Mouse (Mus musculus) CH12.LX (cell line): ENCODE measurements at regions not wholly inside any gene's neighbourhood (a gene's known extent, or its start where the extent isn't known, plus 50 kb on each side); places are given as distances from the start of the nearest gene placed in this dataset.

ENCODE experiments used
- DNase-seq: peaks from one replicate; pipeline ENCODE4 v3.0.0-alpha.2; 2013; ENCODE audit errors: extremely low read depth
- H3K27ac ChIP-seq: 2 replicates; pipeline ENCODE4 v1.5.1; 2012; ENCODE audit warnings: low read depth, mild to moderate bottlenecking, control low read depth, moderate library complexity; ENCODE audit not compliant: insufficient read depth
- H3K27me3 ChIP-seq: replicated peaks from 2 replicates; pipeline ENCODE3; 2012; ENCODE audit warnings: inconsistent platforms
- H3K36me3 ChIP-seq, 2 experiments: replicated peaks in 1 of 2; 2 replicates each; pipeline versions ENCODE3 to v1.6.1; 2012; ENCODE audit warnings: inconsistent platforms in 1 of 2, low read length in 1 of 2, mild to moderate bottlenecking in 1 of 2, mixed read lengths in 1 of 2, moderate library complexity in 1 of 2; ENCODE audit not compliant: control insufficient read depth in 1 of 2, insufficient read depth in 1 of 2
- H3K4me1 ChIP-seq, 2 experiments: 2 replicates each; pipeline ENCODE4 v1.6.1; 2012; ENCODE audit warnings: inconsistent platforms in 1 of 2, moderate library complexity in 1 of 2; ENCODE audit not compliant: insufficient read depth in 2 of 2, control insufficient read depth in 1 of 2
- H3K4me2 ChIP-seq: 2 replicates; pipeline ENCODE4 v1.6.1; 2012; ENCODE audit warnings: low read depth, mild to moderate bottlenecking, control low read depth; ENCODE audit not compliant: poor library complexity, insufficient read depth, severe bottlenecking
- H3K4me3 ChIP-seq, 3 experiments: fragments of 150-350 bp in 1 of 3; sonication (generic) in 1 of 3; replicated peaks in 1 of 3; 2 replicates each; pipeline versions ENCODE3 to v1.5.1; 2011 to 2012; ENCODE audit warnings: low read depth in 2 of 3, low read length in 2 of 3, mild to moderate bottlenecking in 2 of 3, moderate library complexity in 2 of 3, control low read depth in 1 of 3, improper control_type of control experiment in 1 of 3, inconsistent platforms in 1 of 3, mixed read lengths in 1 of 3; ENCODE audit not compliant: poor library complexity in 1 of 3
- H3K79me2 ChIP-seq: replicated peaks from 2 replicates; pipeline ENCODE4 v1.6.1; 2012; ENCODE audit warnings: mild to moderate bottlenecking, moderate library complexity; ENCODE audit not compliant: control insufficient read depth, poor library complexity, insufficient read depth, severe bottlenecking; ENCODE audit errors: extremely low read depth
- H3K9ac ChIP-seq: 2 replicates; pipeline ENCODE4 v1.6.1; 2012; ENCODE audit warnings: low read depth, mild to moderate bottlenecking, control low read depth, moderate library complexity; ENCODE audit not compliant: insufficient read depth
- H3K9me3 ChIP-seq: replicated peaks from 2 replicates; pipeline ENCODE3; 2012; ENCODE audit warnings: low read length, inconsistent platforms, mixed read lengths
- HCFC1 ChIP-seq: IDR thresholded peaks from 2 replicates; pipeline ENCODE4 v1.6.1; 2012; ENCODE audit warnings: low read depth, mild to moderate bottlenecking, inconsistent platforms, low read length, improper control_type of control experiment
- JUN ChIP-seq: IDR thresholded peaks from 2 replicates; pipeline ENCODE4 v1.6.1; 2011; ENCODE audit warnings: low read depth, mild to moderate bottlenecking, low read length, improper control_type of control experiment, moderate library complexity; ENCODE audit not compliant: insufficient read depth
- KAT2A ChIP-seq: IDR thresholded peaks from 2 replicates; pipeline ENCODE4 v1.6.1; 2012; ENCODE audit warnings: low read length, improper control_type of control experiment, inconsistent platforms; ENCODE audit not compliant: insufficient replicate concordance
- MEF2A ChIP-seq: IDR thresholded peaks from 2 replicates; pipeline ENCODE4 v1.6.1; 2014; ENCODE audit warnings: low read depth, mild to moderate bottlenecking, inconsistent platforms, low read length, improper control_type of control experiment, borderline replicate concordance
- MXI1 ChIP-seq: IDR thresholded peaks from 2 replicates; pipeline ENCODE4 v1.6.1; 2011; ENCODE audit warnings: mild to moderate bottlenecking, low read depth, low read length, improper control_type of control experiment
- TCF12 ChIP-seq: IDR thresholded peaks from 2 replicates; pipeline ENCODE4 v1.6.1; 2014; ENCODE audit warnings: low read depth, mild to moderate bottlenecking, inconsistent platforms, low read length, improper control_type of control experiment
- UBTF ChIP-seq: IDR thresholded peaks from 2 replicates; pipeline ENCODE4 v1.6.1; 2012; ENCODE audit warnings: low read depth, mild to moderate bottlenecking, inconsistent platforms, low read length, improper control_type of control experiment, moderate library complexity
- USF2 ChIP-seq: conservative IDR thresholded peaks from 2 replicates; pipeline ENCODE4 v1.6.1; 2011; ENCODE audit warnings: low read depth, low read length, improper control_type of control experiment
- ZKSCAN1 ChIP-seq: IDR thresholded peaks from 2 replicates; pipeline ENCODE4 v1.6.1; 2012; ENCODE audit warnings: low read depth, inconsistent platforms, low read length, improper control_type of control experiment, borderline replicate concordance
- dilution Hi-C: fragments of 300-500 bp; cut with MboI; formaldehyde crosslinking; loops from 2 replicates; pipeline ENCODE4 v1.14.3; 2020; ENCODE audit warnings: low sequenced_read_pairs; ENCODE audit not compliant: extremely low pct_unique_long_range_greater_than_20kb, extremely low pct_ligation_motif_present
- in situ Hi-C: fragments of 300-500 bp; cut with MboI; formaldehyde crosslinking; loops from 3 replicates; pipeline ENCODE4 v1.14.3; 2019; ENCODE audit warnings: low sequenced_read_pairs, low pct_ligation_motif_present, low pct_unique_long_range_greater_than_20kb, mixed read lengths

DNA sequence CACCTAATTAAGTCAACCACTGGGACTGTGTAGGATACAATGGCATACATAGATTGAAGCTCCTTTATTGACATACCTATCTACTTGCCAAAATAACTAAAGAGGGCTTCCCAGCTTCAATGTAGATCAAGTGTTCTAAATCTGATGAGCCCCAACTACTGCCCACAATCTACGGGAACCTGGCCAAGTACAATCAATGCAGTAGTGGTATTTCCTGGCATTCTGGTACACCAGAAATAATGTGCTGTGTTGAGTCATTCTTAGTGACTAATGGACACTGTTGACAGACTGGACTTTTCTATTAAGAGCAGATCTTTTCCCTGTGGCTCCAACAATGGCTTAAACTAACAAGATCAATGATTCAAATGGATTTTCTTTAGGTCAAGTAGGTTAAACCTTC, 626.7 kb downstream of the Plxdc2 start:
- no peak overlapping the region for H3K9ac ChIP-seq
- no peaks in the 10 kb centered on the region for H3K36me3 ChIP-seq
- H3K9me3 ChIP-seq = no peaks in the 10 kb centered on the region
- no peak overlapping the region for H3K4me3 ChIP-seq
- H3K79me2 ChIP-seq = no peaks in the 10 kb centered on the region
- H3K27ac ChIP-seq = no peak overlapping the region
- no peaks in the 10 kb centered on the region for H3K4me1 ChIP-seq
- in situ Hi-C loops = no loop called here
- TF ChIP-seq KAT2A = no peak
- no peak for TF ChIP-seq MEF2A
- TF ChIP-seq UBTF = no peak
- no peak for TF ChIP-seq JUN
- TF ChIP-seq USF2 = no peak
- TF ChIP-seq MXI1 = no peak
- TF ChIP-seq, all 38 proteins: peak for 0
- dilution Hi-C loops = no loop called here
- H3K27me3 ChIP-seq = no peaks in the 10 kb centered on the region
- H3K4me2 ChIP-seq = no peak overlapping the region
- DNase-seq = no peak

DNA sequence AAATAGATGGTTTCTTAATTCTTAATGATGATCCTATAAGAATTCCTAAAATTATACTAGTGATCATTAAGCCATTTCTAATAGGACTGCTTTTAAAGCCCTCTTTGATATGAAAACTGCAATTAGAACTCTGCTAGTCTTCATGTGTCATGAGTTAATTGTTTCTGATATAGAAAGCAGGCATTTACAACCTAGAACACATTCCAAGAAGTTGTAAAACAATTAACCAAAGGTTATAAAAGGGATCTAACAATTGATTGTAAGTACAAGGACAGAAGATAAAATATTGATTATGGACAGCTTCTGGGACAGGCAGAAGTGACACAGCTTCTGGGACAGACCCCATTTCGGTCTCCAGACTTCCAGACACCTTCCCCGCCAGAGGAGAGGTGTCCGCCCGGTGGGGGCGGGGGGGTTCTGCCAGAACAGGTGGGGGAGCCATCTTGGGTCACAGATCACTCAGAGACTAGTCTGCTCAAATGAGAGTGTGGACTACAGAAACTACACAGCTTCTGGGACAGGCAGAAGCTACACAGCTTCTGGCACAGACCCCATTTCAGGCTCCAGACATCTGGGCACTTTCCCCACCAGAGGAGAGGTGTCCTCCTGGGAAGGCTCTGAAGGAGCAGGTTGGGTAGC, 627.6 kb downstream of the Plxdc2 start:
- Histone ChIP-seq H3K4me1 (no peaks in the 10 kb centered on the region), H3K4me2 (no peak overlapping the region), H3K9me3 (no peaks in the 10 kb centered on the region), H3K36me3 (no peaks in the 10 kb centered on the region)
- TF ChIP-seq ZKSCAN1 = no peak
- TF ChIP-seq TCF12 = no peak
- no peak for TF ChIP-seq KAT2A
- TF ChIP-seq HCFC1 = no peak
- TF ChIP-seq, all 38 proteins: peak for 0
- H3K79me2 ChIP-seq = no peaks in the 10 kb centered on the region
- no peak overlapping the region for H3K27ac ChIP-seq
- no peak for DNase-seq
- in situ Hi-C loops = no loop called here
- no peak overlapping the region for H3K4me3 ChIP-seq
- no peaks in the 10 kb centered on the region for H3K27me3 ChIP-seq
- no peak overlapping the region for H3K9ac ChIP-seq
- dilution Hi-C loops = no loop called here
